ENCODE assay signal across 17 mouse cellular contexts in genomic region chr11:85509334-85509733, GRCm38 (mm10).
A peak's percentile ranks its signal among the peaks of the same experiment; 100 is the strongest.
DNase-seq lines count a peak whose midpoint lies in the region; ATAC-seq lines count a peak whose summit lies in the region.
"Had no signal": no experiment of that assay in that cellular context is flagged by ENCODE, and none has a peak within 500 bp of the region (broad histone marks: within the 10 kb centered on the region; RNA-seq: fewer than 3 reads in every experiment).

No protein-coding gene starts in this region.

- peak; percentile 81 for DNase-seq in heart, adult 11 months
- DNase-seq in heart, postnatal 10 days: no peak
- DNase-seq in retina, embryonic 14.5 days (ENCODE audit: low spot score): peak; percentile 32
- DNase-seq in ovary, postnatal 14 days (ENCODE audit: low spot score): no peak
- DNase-seq: adrenal gland, adult 2 months; adrenal gland, postnatal 10 days; adrenal gland, postnatal 25 days; cerebellum, adult 11 months; cerebellum, adult 18-20 months; cerebellum, adult 8-10 months; cerebellum, adult 9-11 months; cerebellum, postnatal 36 days; embryo, embryonic 11 days; forebrain, postnatal 0 days had no signal

- ATAC-seq in granulocyte monocyte progenitor cell, adult 5-6 weeks (replicated peaks; ENCODE audit: poor library complexity, severe bottlenecking): no peak
- ATAC-seq: forebrain, embryonic 13.5 days; forebrain, embryonic 15.5 days; forebrain, postnatal 0 days had no signal

- intact Hi-C loops in heart, postnatal 10 days (cut with DNase I): no loop called here

Comparison
In these comparisons a context has a peak if more than half of its experiments do, and no peak if none do; other contexts are left out.
1. DNase-seq: peak in heart, adult 11 months (single experiment) and retina, embryonic 14.5 days (single experiment); none in heart, postnatal 10 days (0 of 2) and ovary, postnatal 14 days (single experiment).